Mouse (Mus musculus): ENCODE measurements around the gene Fam83d. TPM values are rescaled to one million over a fixed set of nuclear protein-coding genes. Genes with fewer than 3 reads are reported as not detected.
A peak's percentile ranks its signal among the peaks of the same experiment; 100 is the strongest.

Fam83d gene
- polyA plus RNA-seq, 1 experiment from 2014 or later = 5.9 TPM

- 85% methylated on average over 9 of the region's 9 CpGs for WGBS
- Histone ChIP-seq H3K4me2 (no peak overlapping the region), H3K4me3 (replicated peaks) (no peak overlapping the region), H3K4me1 (peaks cover 5% of the 10 kb centered on the region; the same call in 1 of the 2 replicates), H3K36me3 (peaks cover 22% of the 10 kb centered on the region), H3K27me3 (replicated peaks) (no peaks in the 10 kb centered on the region), H3K9me3 (replicated peaks) (no peaks in the 10 kb centered on the region), H3K27ac (replicated peaks) (no peak overlapping the region), H3K9ac (replicated peaks) (no peak overlapping the region)
- no peak for ATAC-seq (ENCODE audit: low FRiP score)
Measured at GRCm38 (mm10) chr2:158749366-158749765, 18.5 kb upstream of the Fam83d start.

GRCm38 (mm10) chr2:158760231-158760630, 7.7 kb upstream of the Fam83d start:
- ATAC-seq (ENCODE audit: low FRiP score) = no peak
- 81% methylated on average over 2 of the region's 2 CpGs for WGBS

GRCm38 (mm10) chr2:158762339-158762738, 5.6 kb upstream of the Fam83d start:
- H3K36me3 ChIP-seq = peaks cover 15% of the 10 kb centered on the region
- H3K4me1 ChIP-seq = peaks cover 1% of the 10 kb centered on the region
- H3K4me3 ChIP-seq (replicated peaks) = no peak overlapping the region
- no peak overlapping the region for H3K9ac ChIP-seq (replicated peaks)
- 92% methylated on average over 5 of the region's 5 CpGs for WGBS
- H3K27ac ChIP-seq (replicated peaks) = no peak overlapping the region
- no peak for ATAC-seq (ENCODE audit: low FRiP score)
- no peaks in the 10 kb centered on the region for H3K9me3 ChIP-seq (replicated peaks)
- H3K4me2 ChIP-seq = no peak overlapping the region
- H3K27me3 ChIP-seq (replicated peaks) = no peaks in the 10 kb centered on the region

More at GRCm38 (mm10) chr2:158760231-158760630, 7.7 kb upstream of the Fam83d start:
- Histone ChIP-seq H3K27me3 (replicated peaks) (no peaks in the 10 kb centered on the region), H3K4me2 (no peak overlapping the region), H3K9ac (replicated peaks) (no peak overlapping the region), H3K27ac (replicated peaks) (no peak overlapping the region), H3K4me3 (replicated peaks) (no peak overlapping the region), H3K9me3 (replicated peaks) (no peaks in the 10 kb centered on the region), H3K36me3 (peaks cover 29% of the 10 kb centered on the region), H3K4me1 (no peaks in the 10 kb centered on the region)

GRCm38 (mm10) chr2:158768350-158768749, 457 bp downstream of the Fam83d start:
- peaks cover 38% of the 10 kb centered on the region for H3K4me1 ChIP-seq
- H3K36me3 ChIP-seq = no peaks in the 10 kb centered on the region
- H3K9me3 ChIP-seq (replicated peaks) = no peaks in the 10 kb centered on the region
- H3K27me3 ChIP-seq (replicated peaks) = 0 out of 2 replicates have a peak, but pooled peaks cover 6% of the 10 kb centered on the region
- peak overlapping the region; percentile 48 for H3K9ac ChIP-seq (replicated peaks)
- peak overlapping the region; percentile 58 for H3K4me3 ChIP-seq (replicated peaks)
- peak overlapping the region; percentile 100 for H3K4me2 ChIP-seq
- no peak for ATAC-seq (ENCODE audit: low FRiP score)
- under 1% methylated on average over 35 of the region's 37 CpGs for WGBS
- H3K27ac ChIP-seq (replicated peaks) = no peak overlapping the region

GRCm38 (mm10) chr2:158768771-158769170, 878 bp downstream of the Fam83d start:
- no peaks in the 10 kb centered on the region for H3K9me3 ChIP-seq (replicated peaks)
- H3K36me3 ChIP-seq = no peaks in the 10 kb centered on the region
- 0 out of 2 replicates have a peak, but pooled peaks cover 6% of the 10 kb centered on the region for H3K27me3 ChIP-seq (replicated peaks)
- WGBS = 5% methylated on average over 5 of the region's 5 CpGs
- H3K27ac ChIP-seq (replicated peaks) = no peak overlapping the region
- no peak for ATAC-seq (ENCODE audit: low FRiP score)
- H3K4me1 ChIP-seq = peaks cover 38% of the 10 kb centered on the region
- peak overlapping the region; percentile 58 for H3K4me3 ChIP-seq (replicated peaks)
- peak overlapping the region; percentile 100 for H3K4me2 ChIP-seq
- H3K9ac ChIP-seq (replicated peaks) = peak overlapping the region; percentile 48; the same call in 1 of the 2 replicates

GRCm38 (mm10) chr2:158770126-158770757, 2.3 kb downstream of the Fam83d start:
- Histone ChIP-seq H3K27me3 (replicated peaks) (0 out of 2 replicates have a peak, but pooled peaks cover 6% of the 10 kb centered on the region), H3K9ac (replicated peaks) (no peak overlapping the region), H3K4me3 (replicated peaks) (peak overlapping the region; percentile 58), H3K9me3 (replicated peaks) (no peaks in the 10 kb centered on the region), H3K27ac (replicated peaks) (no peak overlapping the region), H3K4me2 (peak overlapping the region; percentile 100), H3K4me1 (peaks cover 38% of the 10 kb centered on the region), H3K36me3 (no peaks in the 10 kb centered on the region)
- no peak for ATAC-seq (ENCODE audit: low FRiP score)
- WGBS = 37% methylated on average over 13 of the region's 13 CpGs

- Histone ChIP-seq H3K4me3 (replicated peaks) (no peak overlapping the region), H3K4me1 (peaks cover 38% of the 10 kb centered on the region), H3K27me3 (replicated peaks) (0 out of 2 replicates have a peak, but pooled peaks cover 6% of the 10 kb centered on the region), H3K9me3 (replicated peaks) (no peaks in the 10 kb centered on the region), H3K27ac (replicated peaks) (no peak overlapping the region), H3K4me2 (0 out of 2 replicates have a peak overlapping the region, but pooled peaks have one; percentile 2), H3K9ac (replicated peaks) (no peak overlapping the region), H3K36me3 (no peaks in the 10 kb centered on the region)
- WGBS = 40% methylated on average over 11 of the region's 11 CpGs
- ATAC-seq (ENCODE audit: low FRiP score) = no peak
Measured at GRCm38 (mm10) chr2:158771066-158771763, 3.3 kb downstream of the Fam83d start.

- H3K27me3 ChIP-seq (replicated peaks) = 0 out of 2 replicates have a peak, but pooled peaks cover 6% of the 10 kb centered on the region
- H3K9me3 ChIP-seq (replicated peaks) = no peaks in the 10 kb centered on the region
- H3K9ac ChIP-seq (replicated peaks) = no peak overlapping the region
- peaks cover 48% of the 10 kb centered on the region for H3K4me1 ChIP-seq
- H3K27ac ChIP-seq (replicated peaks) = no peak overlapping the region
- H3K4me3 ChIP-seq (replicated peaks) = no peak overlapping the region
- ATAC-seq (ENCODE audit: low FRiP score) = no peak
- H3K36me3 ChIP-seq = no peaks in the 10 kb centered on the region
- WGBS = 79% methylated on average over 13 of the region's 13 CpGs
- no peak overlapping the region for H3K4me2 ChIP-seq
Measured at GRCm38 (mm10) chr2:158772808-158773207, 4.9 kb downstream of the Fam83d start.

- 85% methylated on average over 8 of the region's 8 CpGs for WGBS
- ATAC-seq (ENCODE audit: low FRiP score) = no peak
Measured at GRCm38 (mm10) chr2:158774886-158775285, 7.0 kb downstream of the Fam83d start.

GRCm38 (mm10) chr2:158776716-158777115, 8.8 kb downstream of the Fam83d start:
- Histone ChIP-seq H3K27ac (replicated peaks) (no peak overlapping the region), H3K36me3 (no peaks in the 10 kb centered on the region), H3K9ac (replicated peaks) (no peak overlapping the region), H3K27me3 (replicated peaks) (no peaks in the 10 kb centered on the region), H3K4me2 (no peak overlapping the region), H3K9me3 (replicated peaks) (no peaks in the 10 kb centered on the region), H3K4me1 (peaks cover 23% of the 10 kb centered on the region), H3K4me3 (replicated peaks) (no peak overlapping the region)
- no peak for ATAC-seq (ENCODE audit: low FRiP score)
- 76% methylated on average over 4 of the region's 4 CpGs for WGBS

More at GRCm38 (mm10) chr2:158774886-158775285, 7.0 kb downstream of the Fam83d start:
- peaks cover 38% of the 10 kb centered on the region for H3K4me1 ChIP-seq
- H3K4me3 ChIP-seq (replicated peaks) = no peak overlapping the region
- H3K9me3 ChIP-seq (replicated peaks) = no peaks in the 10 kb centered on the region
- no peak overlapping the region for H3K4me2 ChIP-seq
- no peaks in the 10 kb centered on the region for H3K27me3 ChIP-seq (replicated peaks)
- H3K27ac ChIP-seq (replicated peaks) = no peak overlapping the region
- H3K9ac ChIP-seq (replicated peaks) = no peak overlapping the region
- no peaks in the 10 kb centered on the region for H3K36me3 ChIP-seq

- ATAC-seq (ENCODE audit: low FRiP score) = no peak
Measured at GRCm38 (mm10) chr2:158777490-158777889, 9.6 kb downstream of the Fam83d start.

GRCm38 (mm10) chr2:158778349-158778748, 10.5 kb downstream of the Fam83d start:
- Histone ChIP-seq H3K27me3 (replicated peaks) (no peaks in the 10 kb centered on the region), H3K36me3 (no peaks in the 10 kb centered on the region), H3K4me2 (no peak overlapping the region), H3K4me3 (replicated peaks) (no peak overlapping the region), H3K4me1 (peaks cover 23% of the 10 kb centered on the region), H3K27ac (replicated peaks) (no peak overlapping the region), H3K9ac (replicated peaks) (no peak overlapping the region), H3K9me3 (replicated peaks) (no peaks in the 10 kb centered on the region)
- 69% methylated on average over 7 of the region's 7 CpGs for WGBS
- no peak for ATAC-seq (ENCODE audit: low FRiP score)

More at GRCm38 (mm10) chr2:158777490-158777889, 9.6 kb downstream of the Fam83d start:
- H3K36me3 ChIP-seq = no peaks in the 10 kb centered on the region
- H3K4me3 ChIP-seq (replicated peaks) = no peak overlapping the region
- no peak overlapping the region for H3K27ac ChIP-seq (replicated peaks)
- H3K9me3 ChIP-seq (replicated peaks) = no peaks in the 10 kb centered on the region
- peaks cover 23% of the 10 kb centered on the region for H3K4me1 ChIP-seq
- H3K4me2 ChIP-seq = no peak overlapping the region
- no peaks in the 10 kb centered on the region for H3K27me3 ChIP-seq (replicated peaks)
- WGBS = 55% methylated on average over 6 of the region's 6 CpGs
- no peak overlapping the region for H3K9ac ChIP-seq (replicated peaks)
